Mouse (Mus musculus): ENCODE measurements at regions not wholly inside any gene's neighbourhood (a gene's known extent, or its start where the extent isn't known, plus 50 kb on each side); places are given as distances from the start of the nearest gene placed in this dataset.

DNA sequence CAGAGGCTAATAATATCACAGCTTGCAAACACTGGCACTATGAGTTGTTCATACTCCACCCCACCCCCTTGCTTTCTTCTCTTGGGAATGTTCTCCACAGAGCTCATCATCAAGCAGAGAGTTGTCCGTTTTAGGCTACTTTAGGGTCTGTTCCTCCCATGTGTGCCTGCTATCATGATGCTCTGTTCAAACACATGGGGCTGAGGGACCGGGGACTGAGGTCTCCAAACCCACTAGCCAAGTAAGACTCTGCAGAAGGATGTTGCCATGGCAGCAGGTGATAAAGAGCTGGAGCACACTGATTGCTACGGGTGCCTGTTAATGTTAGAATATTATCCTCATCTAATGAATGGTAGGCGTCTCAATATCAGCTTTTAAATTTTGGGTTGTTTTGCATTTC, 173.7 kb upstream of the Tsc22d2 start:
- TF ChIP-seq CTCF (IDR thresholded peaks at IDR 0.05; ENCODE audit: low read depth, low read length) (no peak), POLR2A (IDR thresholded peaks at IDR 0.05; ENCODE audit: extremely low read depth, insufficient read depth, low read length) (no peak)

All from liver, adult 2 months (tissue).